Mouse (Mus musculus) embryonic fibroblast, embryonic 13.5 days (primary cell): Measurements from ENCODE around the gene Polr1a.

Source experiments
- CTCF ChIP-seq: IDR thresholded peaks from 2 replicates; pipeline ENCODE4 v1.5.1; 2011; ENCODE audit warnings: mild to moderate bottlenecking, control low read depth, low read length, moderate library complexity, borderline replicate concordance; ENCODE audit not compliant: insufficient read depth
- POLR2A ChIP-seq: IDR thresholded peaks from 2 replicates; pipeline ENCODE4 v1.6.1; 2011; ENCODE audit warnings: low read depth, mild to moderate bottlenecking, control low read depth, low read length, moderate library complexity

DNA sequence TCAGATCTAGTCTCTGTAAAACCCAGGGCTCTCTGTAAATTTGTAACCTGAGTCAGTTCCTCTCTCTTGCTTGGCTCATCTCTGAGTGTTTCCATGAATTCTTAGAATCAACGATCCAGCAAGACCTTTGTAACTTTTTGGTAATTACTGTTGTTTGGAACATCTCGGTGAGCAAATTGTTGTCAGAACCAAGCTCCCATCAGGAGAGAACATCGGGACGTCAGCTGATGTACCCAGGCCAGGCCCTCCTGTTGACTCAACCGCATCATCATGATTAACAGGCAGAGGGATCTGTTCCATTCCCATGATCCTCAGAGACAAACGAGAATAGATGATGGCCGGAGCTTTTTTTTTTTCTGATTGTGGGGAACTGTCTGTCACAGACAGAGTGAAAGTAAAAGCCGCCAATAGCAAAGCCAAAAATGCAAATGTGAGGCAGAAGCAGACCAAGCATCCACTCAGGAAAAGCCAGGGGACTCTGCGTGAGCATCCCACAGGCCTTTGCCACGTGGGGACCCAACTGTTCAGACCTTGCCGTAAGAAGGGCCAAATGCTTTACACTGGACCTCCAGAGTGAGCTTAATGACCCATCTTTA is 91.2 kb downstream of the Polr1a start:
- no peak for TF ChIP-seq CTCF
- no peak for TF ChIP-seq POLR2A
